Mouse (Mus musculus): ENCODE results near the gene Ltb.

The Ltb gene

GRCm38 (mm10) chr17:35165451-35166155 lies 28.6 kb upstream of the Ltb start:
- DNase-seq (ENCODE audit: low spot score) = no peak

GRCm38 (mm10) chr17:35166352-35167035 lies 27.7 kb upstream of the Ltb start:
- DNase-seq (ENCODE audit: low spot score) = peak; percentile 85

GRCm38 (mm10) chr17:35167794-35168193 lies 26.4 kb upstream of the Ltb start:
- no peak for DNase-seq (ENCODE audit: low spot score)

- DNase-seq (ENCODE audit: low spot score) = no peak
Observed at GRCm38 (mm10) chr17:35168541-35169207, 25.6 kb upstream of the Ltb start.

- no peak for DNase-seq (ENCODE audit: low spot score)
Observed at GRCm38 (mm10) chr17:35172445-35173234, 21.6 kb upstream of the Ltb start.

- DNase-seq (ENCODE audit: low spot score) = no peak
Observed at GRCm38 (mm10) chr17:35173329-35173728, 20.9 kb upstream of the Ltb start.

- no peak for DNase-seq (ENCODE audit: low spot score)
Observed at GRCm38 (mm10) chr17:35174201-35174977, 19.9 kb upstream of the Ltb start.

- no peak for DNase-seq (ENCODE audit: low spot score)
Observed at GRCm38 (mm10) chr17:35175382-35175781, 18.9 kb upstream of the Ltb start.

GRCm38 (mm10) chr17:35175968-35176367 lies 18.3 kb upstream of the Ltb start, which contains the start of gene Aif1:
Aif1 (minus strand) TSS chr17:35176068.
- DNase-seq (ENCODE audit: low spot score) = no peak

GRCm38 (mm10) chr17:35178528-35178927 lies 15.7 kb upstream of the Ltb start:
- peak; percentile 72 for DNase-seq (ENCODE audit: low spot score)

GRCm38 (mm10) chr17:35180093-35180492 lies 14.1 kb upstream of the Ltb start:
- no peak for DNase-seq (ENCODE audit: low spot score)

- DNase-seq (ENCODE audit: low spot score) = peak; percentile 56
Observed at GRCm38 (mm10) chr17:35185639-35186611, 8.3 kb upstream of the Ltb start.

- DNase-seq (ENCODE audit: low spot score) = no peak
Observed at GRCm38 (mm10) chr17:35186681-35187080, 7.6 kb upstream of the Ltb start.

- no peak for DNase-seq (ENCODE audit: low spot score)
Observed at GRCm38 (mm10) chr17:35187345-35187744, 6.9 kb upstream of the Ltb start.

- DNase-seq (ENCODE audit: low spot score) = no peak
Observed at GRCm38 (mm10) chr17:35187959-35188610, 6.2 kb upstream of the Ltb start, which contains the start of gene Lst1. Lst1 (minus strand) TSS chr17:35188439.

- no peak for DNase-seq (ENCODE audit: low spot score)
Observed at GRCm38 (mm10) chr17:35189186-35189585, 5.1 kb upstream of the Ltb start.

GRCm38 (mm10) chr17:35190096-35190495 lies 4.1 kb upstream of the Ltb start:
- DNase-seq (ENCODE audit: low spot score) = no peak

- DNase-seq (ENCODE audit: low spot score) = no peak
Observed at GRCm38 (mm10) chr17:35191723-35192122, 2.5 kb upstream of the Ltb start.

- no peak for DNase-seq (ENCODE audit: low spot score)
Observed at GRCm38 (mm10) chr17:35192924-35193323, 1.3 kb upstream of the Ltb start.

All from layer of hippocampus, adult 11-12 months (tissue).